Mouse (Mus musculus) liver, postnatal 0 days (tissue): Measurements from ENCODE around the gene Rps26. TPM values are rescaled to one million over a fixed set of nuclear protein-coding genes. Genes with fewer than 3 reads are reported as not detected.

Source experiments
- ATAC-seq: fragments of 200-750 bp; cut with Nextera tagmentation; 2 replicates; pipeline ENCODE4 v1.8.0; 2017; ENCODE audit warnings: mild to moderate bottlenecking, moderate library complexity
- DNase-seq: peaks from one replicate; pipeline ENCODE4 v3.0.0-alpha.2; 2016
- H3K27ac ChIP-seq: fragments of 300-500 bp; sonication (generic); 2 replicates; pipeline ENCODE4 v1.5.1; 2014; ENCODE audit warnings: antibody characterized with exemption, moderate library complexity, mild to moderate bottlenecking, low read depth
- H3K27me3 ChIP-seq: fragments of 300-500 bp; sonication (generic); 2 replicates; pipeline ENCODE4 v1.6.1; 2014; ENCODE audit warnings: low read length, control low read depth, mixed read lengths; ENCODE audit not compliant: insufficient read depth
- H3K36me3 ChIP-seq: fragments of 300-500 bp; sonication (generic); replicated peaks from 2 replicates; pipeline ENCODE4 v1.6.1; 2014; ENCODE audit warnings: mild to moderate bottlenecking, control low read depth, low read length, moderate library complexity, mixed read lengths; ENCODE audit not compliant: insufficient read depth
- H3K4me1 ChIP-seq: fragments of 300-500 bp; sonication (generic); 2 replicates; pipeline ENCODE4 v1.6.1; 2014; ENCODE audit warnings: antibody characterized with exemption, mild to moderate bottlenecking, control low read depth; ENCODE audit not compliant: insufficient read depth
- H3K4me2 ChIP-seq: fragments of 300-500 bp; sonication (generic); 2 replicates; pipeline ENCODE4 v1.6.1; 2014; ENCODE audit warnings: low read depth, mild to moderate bottlenecking, low read length, moderate library complexity, mixed read lengths
- H3K4me3 ChIP-seq: fragments of 300-500 bp; sonication (generic); 2 replicates; pipeline ENCODE4 v1.5.1; 2014; ENCODE audit warnings: low read depth, low read length
- H3K9ac ChIP-seq: fragments of 300-500 bp; sonication (generic); replicated peaks from 2 replicates; pipeline ENCODE4 v1.6.1; 2014; ENCODE audit warnings: mild to moderate bottlenecking, moderate library complexity
- H3K9me3 ChIP-seq: fragments of 300-500 bp; sonication (generic); 2 replicates; pipeline ENCODE4 v1.6.1; 2016; ENCODE audit warnings: mild to moderate bottlenecking, control low read depth, low read length, mixed read lengths
- CTCF ChIP-seq: sonication (generic); IDR thresholded peaks from 2 replicates; pipeline ENCODE4 v1.5.1; 2016; ENCODE audit warnings: antibody characterized with exemption, low read depth
- EP300 ChIP-seq: IDR thresholded peaks from 2 replicates; pipeline ENCODE4 v1.6.1; 2016; ENCODE audit warnings: antibody characterized with exemption, low read depth, mild to moderate bottlenecking
- WGBS: fragments of 180-500 bp; shearing (Covaris S2); extraction: QIAGEN DNeasy Blood & Tissue Kit; methylation state at CpG from one replicate; pipeline ENCODE4 v1.1.7; 2014; ENCODE audit not compliant: insufficient replicate concordance; 5-methylcytosine and 5-hydroxymethylcytosine counted together
- polyA plus RNA-seq: library from polyadenylated mRNA; unstranded; fragments of >200 nt; fragmentation: Nextera tagmentation; extraction: Ambion mirVana; gene quantifications from 2 replicates; pipeline ENCODE4 v1.2.1, GENCODE M21; 2015

The Rps26 gene
- polyA plus RNA-seq, 1 experiment from 2014 or later = 469 TPM

DNA sequence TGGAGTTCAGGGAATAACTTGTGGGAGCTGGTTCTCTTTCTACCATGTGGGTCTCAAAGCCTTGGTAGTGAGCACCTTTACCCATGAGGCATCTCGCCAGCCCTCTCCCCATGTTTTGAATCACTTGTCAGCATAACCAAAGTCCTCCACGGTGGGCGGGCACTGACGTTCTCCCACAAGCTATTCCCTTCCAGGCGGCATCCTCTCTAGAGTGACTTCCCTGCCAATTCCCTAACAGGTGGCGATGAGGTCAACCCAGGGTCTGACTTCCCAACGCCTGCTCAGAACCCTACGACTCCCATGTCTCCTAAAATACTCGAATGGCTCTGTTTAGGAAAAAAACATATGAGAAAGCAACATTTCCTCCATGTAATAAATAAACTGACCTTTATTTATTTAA lies 31.3 kb upstream of the Rps26 start:
- TF ChIP-seq EP300 = no peak
- TF ChIP-seq CTCF = no peak
- Histone ChIP-seq H3K4me1 (peaks cover 18% of the 10 kb centered on the region), H3K4me2 (no peak overlapping the region), H3K27me3 (no peaks in the 10 kb centered on the region), H3K4me3 (no peak overlapping the region), H3K36me3 (no peaks in the 10 kb centered on the region), H3K9me3 (no peaks in the 10 kb centered on the region), H3K27ac (no peak overlapping the region), H3K9ac (no peak overlapping the region)
- ATAC-seq (no peak), DNase-seq (no peak)
- 53% methylated on average over 9 of the region's 9 CpGs for WGBS

DNA sequence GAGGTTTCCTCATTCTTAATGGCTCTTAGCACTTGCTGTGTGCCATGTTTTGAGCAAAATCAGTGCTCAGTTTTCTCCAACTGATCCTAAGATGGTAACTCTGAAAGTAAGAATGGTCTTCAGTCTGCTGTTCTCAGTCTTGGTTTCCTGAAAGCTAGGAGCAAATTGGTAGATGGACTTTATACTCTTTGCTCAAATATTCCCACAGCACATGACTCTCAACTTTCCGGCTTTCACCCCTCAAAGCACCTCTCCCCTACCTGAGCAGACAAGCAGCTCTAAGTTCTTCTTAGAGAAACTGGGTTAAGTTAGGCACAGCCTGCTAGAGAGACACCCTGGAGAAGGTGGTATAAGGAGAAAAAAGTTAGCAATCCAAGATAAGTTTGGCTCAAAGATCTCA lies 30.2 kb upstream of the Rps26 start:
- no peak for TF ChIP-seq EP300
- TF ChIP-seq CTCF = no peak

DNA sequence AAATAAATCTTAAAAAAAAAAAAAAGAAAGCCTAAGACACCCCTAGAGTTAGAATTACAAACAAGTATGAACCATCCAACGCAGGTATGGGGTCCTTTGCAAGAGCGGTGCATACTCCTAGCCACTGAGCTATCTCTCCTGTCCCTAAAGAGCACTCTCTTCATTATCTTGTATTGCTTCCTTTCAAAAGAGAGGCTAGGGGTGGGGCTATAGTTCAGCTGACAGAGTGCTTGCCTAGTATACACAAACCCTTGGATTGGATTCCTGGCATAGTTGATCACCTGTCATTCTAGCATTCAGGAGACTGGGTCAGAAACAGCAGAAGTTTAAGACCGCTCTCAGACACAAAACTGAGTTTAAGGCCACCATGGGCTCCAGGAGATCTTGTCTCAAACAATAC lies 28.7 kb upstream of the Rps26 start:
- DNase-seq = no peak
- TF ChIP-seq CTCF (no peak), EP300 (no peak)
- peaks cover 18% of the 10 kb centered on the region for H3K4me1 ChIP-seq
- H3K36me3 ChIP-seq = no peaks in the 10 kb centered on the region
- 47% methylated on average over 3 of the region's 3 CpGs for WGBS
- H3K4me3 ChIP-seq = no peak overlapping the region
- H3K9ac ChIP-seq = no peak overlapping the region
- no peak overlapping the region for H3K4me2 ChIP-seq
- peak; percentile 66; the same call in 1 of the 2 replicates for ATAC-seq
- no peaks in the 10 kb centered on the region for H3K9me3 ChIP-seq
- no peaks in the 10 kb centered on the region for H3K27me3 ChIP-seq
- no peak overlapping the region for H3K27ac ChIP-seq

More for the DNA sequence above, 30.2 kb upstream of the Rps26 start:
- H3K4me3 ChIP-seq = no peak overlapping the region
- no peak overlapping the region for H3K27ac ChIP-seq
- DNase-seq = no peak
- H3K4me2 ChIP-seq = no peak overlapping the region
- 53% methylated on average over 1 of the region's 1 CpGs for WGBS
- no peak overlapping the region for H3K9ac ChIP-seq
- H3K4me1 ChIP-seq = peaks cover 18% of the 10 kb centered on the region
- no peaks in the 10 kb centered on the region for H3K9me3 ChIP-seq
- no peaks in the 10 kb centered on the region for H3K27me3 ChIP-seq
- H3K36me3 ChIP-seq = no peaks in the 10 kb centered on the region
- no peak for ATAC-seq

DNA sequence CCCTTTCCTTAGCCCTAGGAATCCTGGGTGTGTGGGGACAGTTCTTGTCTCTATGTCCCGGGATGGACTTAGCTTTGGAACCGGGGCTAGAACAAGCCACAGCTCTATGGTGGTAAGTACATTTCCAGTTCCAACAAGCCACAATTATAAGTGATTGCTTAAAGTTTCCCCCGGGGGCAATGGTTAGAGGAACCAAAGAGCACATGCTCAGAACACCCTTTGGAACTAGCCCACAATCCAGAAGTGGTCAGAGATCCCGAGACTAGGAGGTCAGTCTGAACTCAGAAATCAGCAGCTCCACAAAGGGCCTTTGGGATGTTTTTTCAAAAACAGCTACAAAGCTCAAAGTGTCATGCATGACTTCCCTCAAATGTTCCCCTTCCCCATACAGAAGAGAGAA lies 27.3 kb upstream of the Rps26 start:
- Histone ChIP-seq H3K4me3 (no peak overlapping the region), H3K9me3 (no peaks in the 10 kb centered on the region), H3K4me2 (no peak overlapping the region), H3K4me1 (peaks cover 18% of the 10 kb centered on the region), H3K27ac (no peak overlapping the region), H3K36me3 (no peaks in the 10 kb centered on the region), H3K9ac (no peak overlapping the region), H3K27me3 (no peaks in the 10 kb centered on the region)
- ATAC-seq = no peak
- no peak for DNase-seq
- TF ChIP-seq CTCF (no peak), EP300 (no peak)
- 50% methylated on average over 4 of the region's 4 CpGs for WGBS

DNA sequence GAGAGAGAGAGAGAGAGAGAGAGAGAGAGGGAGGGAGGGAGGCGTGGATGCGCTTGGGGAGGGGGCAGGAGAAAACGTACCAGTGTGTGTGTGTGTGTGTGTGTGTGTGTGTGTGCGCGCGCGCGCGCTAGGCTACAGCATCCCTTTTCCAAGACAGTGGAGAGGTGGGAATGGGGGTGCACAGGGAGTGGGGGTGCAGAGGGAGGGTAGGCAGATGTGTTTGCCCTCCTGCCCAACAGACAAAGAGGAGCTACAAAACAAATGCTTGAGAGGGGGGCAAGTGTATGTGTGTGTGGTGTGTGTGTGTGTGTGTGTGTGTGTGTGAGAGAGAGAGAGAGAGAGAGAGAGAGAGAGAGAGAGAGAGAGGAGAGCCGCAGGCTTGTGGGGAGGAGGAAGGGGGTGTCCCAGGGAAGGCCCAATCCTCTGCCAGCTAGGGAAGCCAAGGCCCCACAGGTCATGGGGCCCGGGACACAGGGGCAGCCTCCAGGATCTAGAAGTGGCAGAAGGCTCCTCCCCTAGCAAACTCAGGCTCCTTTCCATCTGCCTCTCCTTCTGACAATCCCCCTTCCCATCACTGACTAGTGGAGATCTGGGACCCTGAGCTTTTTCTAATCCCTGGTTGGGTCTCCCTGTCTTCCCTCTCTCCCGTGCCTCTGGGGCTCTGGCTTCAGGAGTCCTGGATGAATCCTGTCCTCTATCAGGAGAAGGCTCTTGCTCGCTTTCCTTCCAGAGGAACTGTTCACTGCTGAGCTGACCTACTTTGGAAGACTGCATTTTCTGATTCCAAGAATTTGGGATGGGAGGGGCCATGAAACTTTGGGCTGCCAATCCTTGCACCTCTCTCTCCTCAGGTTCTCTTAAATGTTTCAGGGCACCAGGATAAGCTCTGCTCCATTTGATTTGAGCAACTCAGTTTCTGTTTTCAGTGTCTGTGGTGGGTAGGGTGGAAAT lies 19.9 kb upstream of the Rps26 start:
- Histone ChIP-seq H3K27ac (peak overlapping the region; percentile 39; the same call in 1 of the 2 replicates), H3K4me3 (peak overlapping the region; percentile 19; the same call in 1 of the 2 replicates)
- no peak for DNase-seq

More for the DNA sequence above, 19.9 kb upstream of the Rps26 start:
- peak; percentile 48; the same call in 1 of the 2 replicates for ATAC-seq
- peak overlapping the region; percentile 34 for H3K9ac ChIP-seq
- TF ChIP-seq CTCF (no peak), EP300 (no peak)
- peaks cover 13% of the 10 kb centered on the region for H3K4me1 ChIP-seq
- H3K36me3 ChIP-seq = no peaks in the 10 kb centered on the region
- peak overlapping the region; percentile 81 for H3K4me2 ChIP-seq
- H3K27me3 ChIP-seq = peaks cover 15% of the 10 kb centered on the region; the same call in 1 of the 2 replicates
- H3K9me3 ChIP-seq = no peaks in the 10 kb centered on the region
- WGBS = 23% methylated on average over 6 of the region's 13 CpGs
